Mouse (Mus musculus): ENCODE results near the gene Gstt2.

DNA sequence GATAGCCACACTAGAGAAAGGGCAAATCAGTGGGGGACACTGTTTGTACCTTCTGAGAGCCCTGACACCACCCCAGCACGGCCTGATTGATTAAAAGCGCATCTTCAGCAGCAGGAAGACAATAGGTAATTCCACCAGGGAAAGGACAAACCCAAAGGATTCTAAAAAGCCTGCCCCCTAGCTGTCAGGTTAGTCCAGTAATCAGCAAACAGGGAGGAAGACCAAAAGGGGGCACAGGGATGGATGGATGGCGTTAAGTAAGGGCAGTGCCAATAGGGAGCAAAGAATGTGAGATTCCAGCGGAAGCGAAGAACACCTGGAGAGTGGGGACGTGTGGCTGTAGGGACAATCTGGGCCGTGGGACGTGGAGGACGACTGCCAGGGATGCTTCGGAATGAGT lies 18.6 kb downstream of the Gstt2 start:
- TF ChIP-seq POLR2A (IDR thresholded peaks at IDR 0.05; ENCODE audit: insufficient read length, low read depth) (no peak), MAX (IDR thresholded peaks at IDR 0.05; ENCODE audit: low read depth) (no peak), E2F4 (IDR thresholded peaks at IDR 0.05; ENCODE audit: insufficient read depth) (no peak), USF1 (IDR thresholded peaks at IDR 0.05; ENCODE audit: low read depth) (no peak), TCF3 (IDR thresholded peaks at IDR 0.05; ENCODE audit: insufficient read length, low read depth) (no peak), POLR2AphosphoS2 (IDR thresholded peaks at IDR 0.05; ENCODE audit: insufficient read length, low read depth) (no peak), TCF12 (IDR thresholded peaks at IDR 0.05; ENCODE audit: insufficient read depth, poor library complexity, severe bottlenecking) (no peak), MYOG (IDR thresholded peaks at IDR 0.05; ENCODE audit: control insufficient read depth in 1 of 3, insufficient read depth in 1 of 3, insufficient read length in 2 of 3, low read depth in 2 of 3) (no peak), MYOD1 (IDR thresholded peaks at IDR 0.05; ENCODE audit: control insufficient read depth in 1 of 3, insufficient read length in 2 of 3, low read depth in 2 of 3) (no peak)
